Mouse (Mus musculus) midbrain, embryonic 12.5 days (tissue): ENCODE results near the gene Ifnar1. TPM values are rescaled to one million over a fixed set of nuclear protein-coding genes. Genes with fewer than 3 reads are reported as not detected.

Experiments used
- ATAC-seq: fragments of 200-750 bp; cut with Nextera tagmentation; 2 replicates; pipeline ENCODE4 v1.8.0; 2017; ENCODE audit warnings: low read depth, moderate TSS enrichment, moderate library complexity; ENCODE audit not compliant: low FRiP score
- H3K27ac ChIP-seq: fragments of 300-500 bp; sonication (generic); replicated peaks from 2 replicates; pipeline ENCODE4 v1.5.1; 2016; ENCODE audit warnings: mild to moderate bottlenecking
- H3K27me3 ChIP-seq: fragments of 300-500 bp; sonication (generic); 2 replicates; pipeline ENCODE4 v1.6.1; 2016; ENCODE audit warnings: mild to moderate bottlenecking
- H3K36me3 ChIP-seq: fragments of 300-500 bp; sonication (generic); 2 replicates; pipeline ENCODE4 v1.6.1; 2016
- H3K4me1 ChIP-seq: fragments of 300-500 bp; sonication (generic); 2 replicates; pipeline ENCODE4 v1.6.1; 2016
- H3K4me2 ChIP-seq: fragments of 300-500 bp; sonication (generic); replicated peaks from 2 replicates; pipeline ENCODE4 v1.6.1; 2016; ENCODE audit warnings: mild to moderate bottlenecking, moderate library complexity
- H3K4me3 ChIP-seq: fragments of 300-500 bp; sonication (generic); 2 replicates; pipeline ENCODE4 v1.5.1; 2016; ENCODE audit warnings: mild to moderate bottlenecking
- H3K9ac ChIP-seq: fragments of 300-500 bp; sonication (generic); replicated peaks from 2 replicates; pipeline ENCODE4 v1.6.1; 2016; ENCODE audit warnings: mild to moderate bottlenecking, moderate library complexity
- H3K9me3 ChIP-seq: fragments of 300-500 bp; sonication (generic); 2 replicates; pipeline ENCODE4 v1.6.1; 2016; ENCODE audit warnings: mild to moderate bottlenecking
- WGBS: fragments of 180-500 bp; shearing (Covaris S2); methylation state at CpG from one replicate; pipeline ENCODE4 v1.1.7; 2016; 5-methylcytosine and 5-hydroxymethylcytosine counted together
- polyA plus RNA-seq: library from polyadenylated mRNA; unstranded; fragments of >200 nt; fragmentation: Nextera tagmentation; extraction: Ambion mirVana; gene quantifications from 2 replicates; pipeline ENCODE4 v1.2.1, GENCODE M21; 2016

Ifnar1 gene
- polyA plus RNA-seq, 1 experiment from 2014 or later: 60.0 TPM

GRCm38 (mm10) chr16:91533097-91534001, 48.3 kb downstream of the Ifnar1 start:
- Histone ChIP-seq H3K27me3 (no peaks in the 10 kb centered on the region), H3K9ac (no peak overlapping the region), H3K4me2 (no peak overlapping the region), H3K36me3 (no peaks in the 10 kb centered on the region), H3K9me3 (no peaks in the 10 kb centered on the region), H3K27ac (no peak overlapping the region), H3K4me3 (no peak overlapping the region), H3K4me1 (no peaks in the 10 kb centered on the region)
- no peak for ATAC-seq
- WGBS: 79% methylated on average over 23 of the region's 23 CpGs

- H3K36me3 ChIP-seq: no peaks in the 10 kb centered on the region
- no peak for ATAC-seq
- WGBS: 57% methylated on average over 13 of the region's 13 CpGs
- H3K9ac ChIP-seq: no peak overlapping the region
- H3K4me2 ChIP-seq: no peak overlapping the region
- H3K4me3 ChIP-seq: no peak overlapping the region
- no peak overlapping the region for H3K27ac ChIP-seq
- H3K4me1 ChIP-seq: no peaks in the 10 kb centered on the region
- H3K9me3 ChIP-seq: no peaks in the 10 kb centered on the region
- H3K27me3 ChIP-seq: no peaks in the 10 kb centered on the region
Observed at GRCm38 (mm10) chr16:91534477-91534876, 49.4 kb downstream of the Ifnar1 start.

GRCm38 (mm10) chr16:91534888-91535287, 49.9 kb downstream of the Ifnar1 start:
- WGBS: 84% methylated on average over 6 of the region's 6 CpGs

GRCm38 (mm10) chr16:91536372-91536771, 51.3 kb downstream of the Ifnar1 start:
- WGBS: 92% methylated on average over 6 of the region's 6 CpGs
- ATAC-seq: no peak
- Histone ChIP-seq H3K4me2 (no peak overlapping the region), H3K4me1 (peaks cover 2% of the 10 kb centered on the region; the same call in 1 of the 2 replicates), H3K9ac (no peak overlapping the region), H3K27me3 (no peaks in the 10 kb centered on the region), H3K36me3 (no peaks in the 10 kb centered on the region), H3K27ac (no peak overlapping the region), H3K9me3 (no peaks in the 10 kb centered on the region), H3K4me3 (no peak overlapping the region)

More at GRCm38 (mm10) chr16:91534888-91535287, 49.9 kb downstream of the Ifnar1 start:
- Histone ChIP-seq H3K4me1 (no peaks in the 10 kb centered on the region), H3K27ac (no peak overlapping the region), H3K9ac (no peak overlapping the region), H3K4me2 (no peak overlapping the region), H3K27me3 (no peaks in the 10 kb centered on the region), H3K36me3 (no peaks in the 10 kb centered on the region), H3K9me3 (no peaks in the 10 kb centered on the region), H3K4me3 (no peak overlapping the region)
- no peak for ATAC-seq

DNA sequence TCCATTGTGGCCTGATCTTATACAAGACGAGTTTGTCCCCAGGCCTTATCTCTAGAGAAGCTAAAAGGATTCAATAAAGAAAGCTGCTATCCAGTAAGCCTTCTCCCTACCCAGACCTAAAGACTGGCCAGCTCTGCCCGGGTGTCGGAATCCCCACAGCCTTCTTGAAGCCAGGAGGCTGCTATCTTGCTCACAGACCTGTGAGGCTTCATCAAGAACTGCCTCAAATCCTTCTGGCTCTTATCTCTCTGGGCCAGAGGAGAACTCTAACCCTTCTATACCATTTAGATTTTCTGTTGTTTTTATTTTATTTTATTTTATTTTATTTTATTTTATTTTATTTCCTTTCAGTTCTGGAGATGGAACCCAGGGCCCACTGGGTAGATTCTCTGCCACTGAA, 52.0 kb downstream of the Ifnar1 start:
- no peak overlapping the region for H3K4me3 ChIP-seq
- no peaks in the 10 kb centered on the region for H3K27me3 ChIP-seq
- H3K36me3 ChIP-seq: no peaks in the 10 kb centered on the region
- ATAC-seq: no peak
- no peak overlapping the region for H3K27ac ChIP-seq
- peaks cover 8% of the 10 kb centered on the region for H3K4me1 ChIP-seq
- no peaks in the 10 kb centered on the region for H3K9me3 ChIP-seq
- H3K4me2 ChIP-seq: no peak overlapping the region
- WGBS: 75% methylated on average over 3 of the region's 3 CpGs
- no peak overlapping the region for H3K9ac ChIP-seq

- Histone ChIP-seq H3K27ac (no peak overlapping the region), H3K36me3 (no peaks in the 10 kb centered on the region), H3K4me1 (peaks cover 10% of the 10 kb centered on the region), H3K4me2 (no peak overlapping the region), H3K4me3 (no peak overlapping the region), H3K27me3 (no peaks in the 10 kb centered on the region), H3K9ac (no peak overlapping the region), H3K9me3 (no peaks in the 10 kb centered on the region)
- no peak for ATAC-seq
- WGBS: 74% methylated on average over 6 of the region's 6 CpGs
Observed at GRCm38 (mm10) chr16:91538051-91538450, 53.0 kb downstream of the Ifnar1 start.

DNA sequence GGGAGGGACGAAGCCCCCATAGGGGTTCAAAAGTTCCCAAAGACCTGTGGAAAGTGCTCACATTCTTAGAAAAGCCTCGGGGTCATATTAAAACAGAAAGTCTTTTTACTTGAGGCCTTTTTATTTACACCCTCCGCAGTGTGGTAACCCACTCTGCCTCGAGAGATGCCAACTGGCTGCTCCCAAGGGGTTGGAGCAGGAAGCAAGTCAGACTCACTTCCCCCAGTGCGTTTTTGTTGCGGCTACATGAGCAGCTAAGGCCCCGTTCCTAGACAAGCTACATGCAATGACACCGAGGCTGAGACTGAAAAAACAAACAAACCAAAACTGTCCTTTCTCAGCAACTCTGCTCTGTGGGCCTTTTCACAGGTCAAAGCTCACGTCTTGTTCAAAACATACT, 53.5 kb downstream of the Ifnar1 start:
- Histone ChIP-seq H3K4me1 (peaks cover 10% of the 10 kb centered on the region), H3K9ac (no peak overlapping the region), H3K27me3 (no peaks in the 10 kb centered on the region), H3K4me2 (no peak overlapping the region), H3K36me3 (no peaks in the 10 kb centered on the region), H3K4me3 (no peak overlapping the region), H3K9me3 (no peaks in the 10 kb centered on the region), H3K27ac (no peak overlapping the region)
- ATAC-seq: no peak
- 76% methylated on average over 9 of the region's 9 CpGs for WGBS

DNA sequence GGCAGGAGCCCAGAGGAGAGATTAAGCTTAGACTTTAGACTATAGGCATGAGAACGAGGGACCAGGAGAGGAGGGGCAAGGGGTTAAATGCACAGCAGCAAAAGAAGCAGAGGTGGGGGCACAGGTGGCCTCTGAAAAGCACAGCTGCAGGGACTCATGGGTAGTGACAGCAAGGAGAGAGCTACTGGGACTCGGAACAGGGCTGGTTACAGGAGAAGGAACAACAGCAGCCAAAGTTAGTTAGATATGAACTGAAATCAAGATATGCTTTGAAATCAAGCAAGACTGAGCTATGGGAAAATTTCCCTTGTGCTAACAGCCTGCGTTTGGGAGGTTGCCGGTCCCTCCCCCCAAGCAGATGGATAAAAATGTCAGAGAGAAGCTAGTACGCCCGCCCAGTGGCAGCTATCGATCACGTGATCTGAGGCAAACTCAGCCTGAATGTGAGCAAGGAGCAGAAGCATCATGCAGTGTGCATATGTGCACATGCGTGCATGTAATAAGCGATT, 56.6 kb downstream of the Ifnar1 start:
- peaks cover 6% of the 10 kb centered on the region for H3K27me3 ChIP-seq
- H3K27ac ChIP-seq: no peak overlapping the region
- H3K4me3 ChIP-seq: 0 out of 2 replicates have a peak overlapping the region, but pooled peaks have one; percentile 14
- H3K9me3 ChIP-seq: no peaks in the 10 kb centered on the region
- peak overlapping the region; percentile 42 for H3K4me2 ChIP-seq
- no peaks in the 10 kb centered on the region for H3K36me3 ChIP-seq
- 0 out of 2 replicates have a peak, but pooled peaks have one; percentile 6 for ATAC-seq
- 36% methylated on average over 10 of the region's 10 CpGs for WGBS
- H3K9ac ChIP-seq: peak overlapping the region; percentile 21; the same call in 1 of the 2 replicates
- H3K4me1 ChIP-seq: peaks cover 10% of the 10 kb centered on the region

- Histone ChIP-seq H3K27ac (no peak overlapping the region), H3K4me3 (no peak overlapping the region), H3K9me3 (no peaks in the 10 kb centered on the region), H3K36me3 (no peaks in the 10 kb centered on the region), H3K4me2 (no peak overlapping the region), H3K4me1 (peaks cover 19% of the 10 kb centered on the region), H3K27me3 (peaks cover 12% of the 10 kb centered on the region), H3K9ac (no peak overlapping the region)
- no peak for ATAC-seq
- 96% methylated on average over 1 of the region's 1 CpGs for WGBS
Observed at GRCm38 (mm10) chr16:91543619-91544018, 58.6 kb downstream of the Ifnar1 start.

DNA sequence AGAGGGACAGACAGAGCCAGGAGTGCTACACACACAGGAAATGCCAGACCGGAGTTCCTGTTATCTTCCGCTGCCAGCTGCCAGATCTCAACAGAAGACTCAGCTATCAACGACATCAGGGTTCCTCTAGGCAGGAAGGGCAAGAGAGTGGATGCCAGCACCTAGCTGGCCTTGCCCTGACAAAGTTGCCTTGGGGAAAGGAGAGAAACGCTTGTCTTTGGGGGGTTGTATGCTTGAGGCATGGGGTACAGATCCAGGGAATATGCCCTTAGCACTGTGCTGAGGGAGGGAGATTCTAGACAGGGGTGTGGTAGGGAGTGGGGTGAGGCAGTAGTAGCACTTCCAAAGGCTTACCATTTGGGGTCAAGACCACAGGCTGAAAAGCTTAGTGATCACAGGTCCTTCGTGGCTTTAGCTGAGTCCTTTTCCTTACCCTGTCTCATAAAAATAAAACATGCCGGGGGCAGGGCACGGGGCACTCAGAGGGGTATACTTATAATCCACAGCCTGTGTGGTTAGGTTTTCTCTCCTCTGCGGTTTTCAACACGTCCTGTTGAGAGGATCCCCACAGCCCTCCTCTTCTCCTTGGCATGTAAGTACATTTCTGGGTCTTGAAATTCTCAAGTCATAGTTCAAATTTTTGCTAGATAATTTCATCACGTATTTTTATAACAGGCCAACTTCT, 60.7 kb downstream of the Ifnar1 start:
- H3K4me3 ChIP-seq: no peak overlapping the region
- no peak overlapping the region for H3K4me2 ChIP-seq
- H3K27me3 ChIP-seq: peaks cover 19% of the 10 kb centered on the region
- ATAC-seq: no peak
- no peaks in the 10 kb centered on the region for H3K36me3 ChIP-seq
- peaks cover 31% of the 10 kb centered on the region for H3K4me1 ChIP-seq
- WGBS: 76% methylated on average over 10 of the region's 10 CpGs
- H3K27ac ChIP-seq: no peak overlapping the region
- no peak overlapping the region for H3K9ac ChIP-seq
- no peaks in the 10 kb centered on the region for H3K9me3 ChIP-seq

- Histone ChIP-seq H3K9ac (peak overlapping the region; percentile 98), H3K4me2 (peak overlapping the region; percentile 93), H3K36me3 (no peaks in the 10 kb centered on the region), H3K27ac (no peak overlapping the region), H3K4me1 (peaks cover 33% of the 10 kb centered on the region), H3K27me3 (peaks cover 19% of the 10 kb centered on the region), H3K9me3 (no peaks in the 10 kb centered on the region), H3K4me3 (peak overlapping the region; percentile 92)
- 13% methylated on average over 14 of the region's 14 CpGs for WGBS
- ATAC-seq: peak; percentile 27; the same call in 1 of the 2 replicates
Observed at GRCm38 (mm10) chr16:91546391-91546835, 61.4 kb downstream of the Ifnar1 start.
